Mouse (Mus musculus) cortical plate, adult 2 months (tissue): ENCODE results near the gene B3galt1.

Experiments used
- CTCF ChIP-seq: fragments of 200-500 bp; IDR thresholded peaks from 2 replicates; pipeline ENCODE4 v1.5.1; 2011; ENCODE audit warnings: mild to moderate bottlenecking, control low read depth, low read length; ENCODE audit not compliant: insufficient read depth; ENCODE audit errors: extremely low read depth
- POLR2A ChIP-seq: fragments of 200-500 bp; IDR thresholded peaks from 2 replicates; pipeline ENCODE4 v1.6.1; 2011; ENCODE audit warnings: mild to moderate bottlenecking, low read length, control low read depth; ENCODE audit not compliant: insufficient read depth; ENCODE audit errors: extremely low read depth

DNA sequence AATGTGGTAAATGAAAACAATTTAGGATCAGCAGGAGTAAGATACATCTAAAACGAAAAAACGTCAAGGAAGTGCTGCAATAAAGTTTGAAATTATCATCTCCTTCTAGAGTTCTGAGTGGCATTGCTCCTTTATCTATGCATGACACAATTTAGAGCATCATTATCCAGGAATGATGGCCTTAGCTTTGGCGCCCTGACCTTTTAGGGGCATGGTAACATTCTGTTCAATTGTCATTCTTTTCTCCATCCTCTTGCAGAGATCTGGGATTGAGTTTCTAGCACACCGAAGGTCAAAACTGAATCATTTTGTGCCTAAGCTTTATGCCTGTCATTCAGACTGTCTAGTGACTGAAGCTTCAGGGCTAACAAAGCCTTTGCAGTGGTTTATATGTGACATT lies 231.9 kb downstream of the B3galt1 start:
- TF ChIP-seq CTCF (no peak), POLR2A (no peak)
